Mouse (Mus musculus) hindbrain, embryonic 11.5 days (tissue): ENCODE data around the gene Chrna10. TPM values are rescaled to one million over a fixed set of nuclear protein-coding genes. Genes with fewer than 3 reads are reported as not detected.

Experiments used
- ATAC-seq: fragments of 200-750 bp; cut with Nextera tagmentation; 2 replicates; pipeline ENCODE4 v1.8.0; 2017; ENCODE audit warnings: mild to moderate bottlenecking, moderate TSS enrichment, moderate library complexity; ENCODE audit not compliant: low FRiP score
- DNase-seq: peaks from one replicate; pipeline ENCODE4 v3.0.0-alpha.2; 2015; ENCODE audit warnings: low spot score
- H3K27ac ChIP-seq: fragments of 300-500 bp; sonication (generic); 2 replicates; pipeline ENCODE4 v1.5.1; 2014; ENCODE audit warnings: mild to moderate bottlenecking, low read depth, low read length
- H3K27me3 ChIP-seq: fragments of 300-500 bp; sonication (generic); 2 replicates; pipeline ENCODE4 v1.6.1; 2014; ENCODE audit warnings: mild to moderate bottlenecking, low read length, moderate library complexity, mixed read lengths; ENCODE audit not compliant: control insufficient read depth, insufficient read depth
- H3K36me3 ChIP-seq: fragments of 300-500 bp; sonication (generic); 2 replicates; pipeline ENCODE4 v1.6.1; 2014; ENCODE audit warnings: mild to moderate bottlenecking, low read length, moderate library complexity, mixed read lengths; ENCODE audit not compliant: control insufficient read depth, insufficient read depth
- H3K4me1 ChIP-seq: fragments of 300-500 bp; sonication (generic); replicated peaks from 2 replicates; pipeline ENCODE4 v1.6.1; 2014; ENCODE audit warnings: low read length, mixed read lengths; ENCODE audit not compliant: control insufficient read depth, insufficient read depth
- H3K4me2 ChIP-seq: fragments of 300-500 bp; sonication (generic); replicated peaks from 2 replicates; pipeline ENCODE4 v1.6.1; 2014; ENCODE audit warnings: mild to moderate bottlenecking, low read depth, low read length
- H3K4me3 ChIP-seq: fragments of 300-500 bp; sonication (generic); 2 replicates; pipeline ENCODE4 v1.5.1; 2014; ENCODE audit warnings: low read depth, low read length
- H3K9ac ChIP-seq: fragments of 300-500 bp; sonication (generic); 2 replicates; pipeline ENCODE4 v1.6.1; 2014; ENCODE audit warnings: low read depth, low read length
- H3K9me3 ChIP-seq: fragments of 300-500 bp; sonication (generic); 2 replicates; pipeline ENCODE4 v1.6.1; 2016; ENCODE audit warnings: low read length; ENCODE audit not compliant: control insufficient read depth
- WGBS: fragments of 180-500 bp; shearing (Covaris S2); extraction: QIAGEN DNeasy Blood & Tissue Kit; methylation state at CpG from one replicate; pipeline ENCODE4 v1.1.7; 2014; 5-methylcytosine and 5-hydroxymethylcytosine counted together
- polyA plus RNA-seq: library from polyadenylated mRNA; unstranded; fragments of >200 nt; fragmentation: Nextera tagmentation; extraction: Ambion mirVana; gene quantifications from 2 replicates; pipeline ENCODE4 v1.2.1, GENCODE M21; 2014

Chrna10 gene
- polyA plus RNA-seq, 1 experiment from 2014 or later = not detected

- no peak overlapping the region for H3K27ac ChIP-seq
- peak; percentile 62 for DNase-seq
- peak overlapping the region; percentile 22 for H3K4me3 ChIP-seq
- no peaks in the 10 kb centered on the region for H3K27me3 ChIP-seq
- H3K4me1 ChIP-seq = peaks cover 8% of the 10 kb centered on the region
- peak; percentile 79 for ATAC-seq
- no peaks in the 10 kb centered on the region for H3K36me3 ChIP-seq
- no peaks in the 10 kb centered on the region for H3K9me3 ChIP-seq
- WGBS = 6% methylated on average over 30 of the region's 30 CpGs
- peak overlapping the region; percentile 40; the same call in 1 of the 2 replicates for H3K9ac ChIP-seq
- H3K4me2 ChIP-seq = peak overlapping the region; percentile 58
Measured at GRCm38 (mm10) chr7:102099760-102100661, 16.6 kb downstream of the Chrna10 start.

GRCm38 (mm10) chr7:102087336-102087735, 29.3 kb downstream of the Chrna10 start:
- Histone ChIP-seq H3K9me3 (no peaks in the 10 kb centered on the region), H3K9ac (no peak overlapping the region), H3K27ac (no peak overlapping the region), H3K36me3 (no peaks in the 10 kb centered on the region), H3K4me2 (no peak overlapping the region), H3K27me3 (no peaks in the 10 kb centered on the region), H3K4me1 (no peaks in the 10 kb centered on the region), H3K4me3 (no peak overlapping the region)
- ATAC-seq (no peak), DNase-seq (no peak)
- 93% methylated on average over 4 of the region's 4 CpGs for WGBS

- Histone ChIP-seq H3K9ac (no peak overlapping the region), H3K36me3 (peaks cover 6% of the 10 kb centered on the region; the same call in 1 of the 2 replicates), H3K27ac (no peak overlapping the region), H3K27me3 (no peaks in the 10 kb centered on the region), H3K4me3 (no peak overlapping the region), H3K4me1 (no peaks in the 10 kb centered on the region), H3K9me3 (no peaks in the 10 kb centered on the region), H3K4me2 (no peak overlapping the region)
- no peak for DNase-seq
- no peak for ATAC-seq
- WGBS = 93% methylated on average over 26 of the region's 26 CpGs
Measured at GRCm38 (mm10) chr7:102084041-102084696, 32.5 kb downstream of the Chrna10 start.

- no peaks in the 10 kb centered on the region for H3K4me1 ChIP-seq
- H3K9ac ChIP-seq = no peak within 1 kb of the TSS
- peaks cover 6% of the 10 kb centered on the region; the same call in 1 of the 2 replicates for H3K36me3 ChIP-seq
- DNase-seq (no peak), ATAC-seq (no peak)
- 85% methylated on average over 5 of the region's 5 CpGs for WGBS
- no peaks in the 10 kb centered on the region for H3K27me3 ChIP-seq
- H3K9me3 ChIP-seq = no peaks in the 10 kb centered on the region
- H3K4me3 ChIP-seq = no peak within 1 kb of the TSS
- H3K4me2 ChIP-seq = no peak within 1 kb of the TSS
- no peak within 1 kb of the TSS for H3K27ac ChIP-seq
Measured at GRCm38 (mm10) chr7:102082816-102083215, 33.8 kb downstream of the Chrna10 start, which contains the start of gene Trpc2. Gene Trpc2 (plus strand): TSS chr7:102083116.

GRCm38 (mm10) chr7:102081784-102082183, 34.8 kb downstream of the Chrna10 start:
- DNase-seq (no peak), ATAC-seq (no peak)
- H3K9me3 ChIP-seq = no peaks in the 10 kb centered on the region
- H3K27me3 ChIP-seq = no peaks in the 10 kb centered on the region
- WGBS = over 99% methylated on average over 5 of the region's 5 CpGs
- no peak overlapping the region for H3K9ac ChIP-seq
- no peak overlapping the region for H3K27ac ChIP-seq
- no peak overlapping the region for H3K4me2 ChIP-seq
- H3K4me3 ChIP-seq = no peak overlapping the region
- H3K36me3 ChIP-seq = peaks cover 6% of the 10 kb centered on the region; the same call in 1 of the 2 replicates
- H3K4me1 ChIP-seq = no peaks in the 10 kb centered on the region

GRCm38 (mm10) chr7:102080311-102080710, 36.3 kb downstream of the Chrna10 start:
- Histone ChIP-seq H3K4me2 (no peak overlapping the region), H3K9ac (no peak overlapping the region), H3K4me3 (no peak overlapping the region), H3K27me3 (no peaks in the 10 kb centered on the region), H3K9me3 (no peaks in the 10 kb centered on the region), H3K36me3 (peaks cover 6% of the 10 kb centered on the region; the same call in 1 of the 2 replicates), H3K27ac (no peak overlapping the region), H3K4me1 (no peaks in the 10 kb centered on the region)
- ATAC-seq (no peak), DNase-seq (no peak)
- WGBS = 92% methylated on average over 8 of the region's 8 CpGs

- Histone ChIP-seq H3K4me3 (no peak overlapping the region), H3K4me2 (no peak overlapping the region), H3K4me1 (no peaks in the 10 kb centered on the region), H3K9me3 (no peaks in the 10 kb centered on the region), H3K27me3 (no peaks in the 10 kb centered on the region), H3K36me3 (peaks cover 10% of the 10 kb centered on the region; the same call in 1 of the 2 replicates), H3K27ac (no peak overlapping the region), H3K9ac (no peak overlapping the region)
- DNase-seq (peak; percentile 32), ATAC-seq (no peak)
- WGBS = 83% methylated on average over 7 of the region's 7 CpGs
Measured at GRCm38 (mm10) chr7:102078517-102078916, 38.1 kb downstream of the Chrna10 start.

GRCm38 (mm10) chr7:102076714-102077296, 39.8 kb downstream of the Chrna10 start:
- WGBS = 88% methylated on average over 7 of the region's 7 CpGs
- H3K36me3 ChIP-seq = peaks cover 6% of the 10 kb centered on the region; the same call in 1 of the 2 replicates
- ATAC-seq = no peak

More at GRCm38 (mm10) chr7:102076714-102077296, 39.8 kb downstream of the Chrna10 start:
- DNase-seq = peak; percentile 38
- H3K4me3 ChIP-seq = no peak overlapping the region
- no peaks in the 10 kb centered on the region for H3K27me3 ChIP-seq
- no peaks in the 10 kb centered on the region for H3K9me3 ChIP-seq
- H3K9ac ChIP-seq = no peak overlapping the region
- H3K4me1 ChIP-seq = no peaks in the 10 kb centered on the region
- H3K27ac ChIP-seq = no peak overlapping the region
- H3K4me2 ChIP-seq = no peak overlapping the region
